Mouse (Mus musculus) heart, postnatal 0 days (tissue): ENCODE data around the gene Dnajc11. TPM values are rescaled to one million over a fixed set of nuclear protein-coding genes. Genes with fewer than 3 reads are reported as not detected.

Source experiments
- ATAC-seq: fragments of 200-750 bp; cut with Nextera tagmentation; 2 replicates; pipeline ENCODE4 v1.8.0; 2017; ENCODE audit warnings: low read depth, moderate number of reproducible peaks, moderate library complexity; ENCODE audit not compliant: insufficient read depth
- DNase-seq: peaks from one replicate; pipeline ENCODE4 v3.0.0-alpha.2; 2016; ENCODE audit warnings: low spot score
- H3K27ac ChIP-seq: fragments of 300-500 bp; sonication (generic); 2 replicates; pipeline ENCODE4 v1.5.1; 2014; ENCODE audit warnings: low read depth, mild to moderate bottlenecking
- H3K27me3 ChIP-seq: fragments of 300-500 bp; sonication (generic); 2 replicates; pipeline ENCODE4 v1.6.1; 2014; ENCODE audit warnings: low read length, mixed read lengths; ENCODE audit not compliant: control insufficient read depth, insufficient read depth
- H3K36me3 ChIP-seq: fragments of 300-500 bp; sonication (generic); replicated peaks from 2 replicates; pipeline ENCODE4 v1.6.1; 2014; ENCODE audit warnings: low read length, mixed read lengths; ENCODE audit not compliant: control insufficient read depth, insufficient read depth
- H3K4me1 ChIP-seq: fragments of 300-500 bp; sonication (generic); 2 replicates; pipeline ENCODE4 v1.6.1; 2014; ENCODE audit warnings: antibody characterized with exemption; ENCODE audit not compliant: control insufficient read depth, insufficient read depth
- H3K4me2 ChIP-seq: fragments of 300-500 bp; sonication (generic); 2 replicates; pipeline ENCODE4 v1.6.1; 2014; ENCODE audit warnings: low read depth, mild to moderate bottlenecking, low read length, moderate library complexity
- H3K4me3 ChIP-seq: fragments of 300-500 bp; sonication (generic); 2 replicates; pipeline ENCODE4 v1.5.1; 2014; ENCODE audit warnings: low read depth, low read length
- H3K9ac ChIP-seq: fragments of 300-500 bp; sonication (generic); replicated peaks from 2 replicates; pipeline ENCODE4 v1.6.1; 2014; ENCODE audit warnings: low read depth, low read length, mixed read lengths
- H3K9me3 ChIP-seq: fragments of 300-500 bp; sonication (generic); replicated peaks from 2 replicates; pipeline ENCODE4 v1.6.1; 2016; ENCODE audit warnings: low read length; ENCODE audit not compliant: control insufficient read depth
- CTCF ChIP-seq: IDR thresholded peaks from 2 replicates; pipeline ENCODE4 v1.5.1; 2016; ENCODE audit warnings: antibody characterized with exemption, control low read depth, low read depth
- EP300 ChIP-seq: IDR thresholded peaks from 2 replicates; pipeline ENCODE4 v1.6.1; 2016; ENCODE audit warnings: antibody characterized with exemption, low read depth
- WGBS: fragments of 180-500 bp; shearing (Covaris S2); extraction: QIAGEN DNeasy Blood & Tissue Kit; methylation state at CpG from one replicate; pipeline ENCODE4 v1.1.7; 2014; 5-methylcytosine and 5-hydroxymethylcytosine counted together
- polyA plus RNA-seq: library from polyadenylated mRNA; unstranded; fragments of >200 nt; fragmentation: Nextera tagmentation; extraction: Ambion mirVana; gene quantifications from 2 replicates; pipeline ENCODE4 v1.2.1, GENCODE M21; 2015
- total RNA-seq: library from RNA; depleted of rRNA; stranded (reverse); fragments of >200 nt; gene quantifications from 2 replicates; pipeline ENCODE4 v1.2.3, GENCODE M21; 2014; ENCODE audit warnings: low replicate concordance

The Dnajc11 gene
- total and polyA plus RNA-seq, 2 experiments from 2014 or later, result 47.7 to 95.3 TPM

GRCm38 (mm10) chr4:151953209-151953608 is 19.7 kb downstream of the Dnajc11 start:
- Histone ChIP-seq H3K4me3 (no peak overlapping the region), H3K4me1 (peaks cover 12% of the 10 kb centered on the region), H3K36me3 (peaks cover 56% of the 10 kb centered on the region), H3K4me2 (no peak overlapping the region), H3K9me3 (no peaks in the 10 kb centered on the region), H3K27me3 (no peaks in the 10 kb centered on the region), H3K27ac (no peak overlapping the region), H3K9ac (no peak overlapping the region)
- ATAC-seq, result no peak
- WGBS, result 76% methylated on average over 6 of the region's 6 CpGs
- TF ChIP-seq CTCF (no peak), EP300 (no peak)
- DNase-seq, result no peak

GRCm38 (mm10) chr4:151955791-151956190 is 22.3 kb downstream of the Dnajc11 start:
- DNase-seq, result no peak
- Histone ChIP-seq H3K9me3 (no peaks in the 10 kb centered on the region), H3K27ac (no peak overlapping the region), H3K36me3 (peaks cover 80% of the 10 kb centered on the region), H3K27me3 (no peaks in the 10 kb centered on the region), H3K4me1 (no peaks in the 10 kb centered on the region), H3K4me2 (no peak overlapping the region), H3K4me3 (no peak overlapping the region), H3K9ac (no peak overlapping the region)
- whole genome bisulfite sequencing, result 86% methylated on average over 1 of the region's 1 CpGs
- ATAC-seq, result no peak
- no peak for TF ChIP-seq CTCF
- TF ChIP-seq EP300, result no peak

GRCm38 (mm10) chr4:151957584-151958315 is 24.3 kb downstream of the Dnajc11 start:
- no peak overlapping the region for H3K9ac ChIP-seq
- ATAC-seq (no peak), DNase-seq (no peak)
- no peaks in the 10 kb centered on the region for H3K27me3 ChIP-seq
- no peak overlapping the region for H3K4me3 ChIP-seq
- WGBS, result 42% methylated on average over 9 of the region's 9 CpGs
- H3K27ac ChIP-seq, result no peak overlapping the region
- no peak for TF ChIP-seq EP300
- TF ChIP-seq CTCF, result no peak
- no peak overlapping the region for H3K4me2 ChIP-seq
- H3K36me3 ChIP-seq, result peaks cover 83% of the 10 kb centered on the region
- no peaks in the 10 kb centered on the region for H3K4me1 ChIP-seq
- H3K9me3 ChIP-seq, result no peaks in the 10 kb centered on the region

- no peak overlapping the region for H3K4me2 ChIP-seq
- 83% methylated on average over 11 of the region's 11 CpGs for WGBS
- H3K4me1 ChIP-seq, result no peaks in the 10 kb centered on the region
- no peak overlapping the region for H3K9ac ChIP-seq
- H3K4me3 ChIP-seq, result no peak overlapping the region
- H3K36me3 ChIP-seq, result peaks cover 83% of the 10 kb centered on the region
- DNase-seq (no peak), ATAC-seq (no peak)
- TF ChIP-seq CTCF (no peak), EP300 (no peak)
- H3K9me3 ChIP-seq, result no peaks in the 10 kb centered on the region
- H3K27ac ChIP-seq, result no peak overlapping the region
- no peaks in the 10 kb centered on the region for H3K27me3 ChIP-seq
Measured at GRCm38 (mm10) chr4:151959849-151960512, 26.5 kb downstream of the Dnajc11 start.

GRCm38 (mm10) chr4:151960513-151960854 is 27.0 kb downstream of the Dnajc11 start:
- no peak overlapping the region for H3K4me2 ChIP-seq
- no peaks in the 10 kb centered on the region for H3K4me1 ChIP-seq
- H3K27me3 ChIP-seq, result no peaks in the 10 kb centered on the region
- no peaks in the 10 kb centered on the region for H3K9me3 ChIP-seq
- peaks cover 83% of the 10 kb centered on the region for H3K36me3 ChIP-seq
- H3K9ac ChIP-seq, result no peak overlapping the region
- no peak for DNase-seq
- no peak for ATAC-seq
- 58% methylated on average over 3 of the region's 3 CpGs for WGBS
- TF ChIP-seq EP300, result no peak
- no peak for TF ChIP-seq CTCF
- H3K27ac ChIP-seq, result no peak overlapping the region
- no peak overlapping the region for H3K4me3 ChIP-seq
